Mouse (Mus musculus): ENCODE measurements around the gene Rdh16f1.

- TF ChIP-seq ZNF384 (IDR thresholded peaks at IDR 0.05; ENCODE audit: low read depth, low read length), result no peak
- no peak for TF ChIP-seq ZC3H11A (IDR thresholded peaks at IDR 0.05; ENCODE audit: borderline replicate concordance, low read depth, low read length)
- TF ChIP-seq MAFK (IDR thresholded peaks at IDR 0.05; ENCODE audit: insufficient read depth, low read depth, low read length), result no peak
Measured at GRCm38 (mm10) chr10:127815888-127816287, 56.3 kb downstream of the Rdh16f1 start.
